Mouse (Mus musculus): ENCODE measurements around the gene Nmb. TPM values are rescaled to one million over a fixed set of nuclear protein-coding genes. Genes with fewer than 3 reads are reported as not detected.
A peak's percentile ranks its signal among the peaks of the same experiment; 100 is the strongest.

Gene Nmb
- polyA plus RNA-seq, 1 experiment from 2014 or later: 5.6 TPM

DNA sequence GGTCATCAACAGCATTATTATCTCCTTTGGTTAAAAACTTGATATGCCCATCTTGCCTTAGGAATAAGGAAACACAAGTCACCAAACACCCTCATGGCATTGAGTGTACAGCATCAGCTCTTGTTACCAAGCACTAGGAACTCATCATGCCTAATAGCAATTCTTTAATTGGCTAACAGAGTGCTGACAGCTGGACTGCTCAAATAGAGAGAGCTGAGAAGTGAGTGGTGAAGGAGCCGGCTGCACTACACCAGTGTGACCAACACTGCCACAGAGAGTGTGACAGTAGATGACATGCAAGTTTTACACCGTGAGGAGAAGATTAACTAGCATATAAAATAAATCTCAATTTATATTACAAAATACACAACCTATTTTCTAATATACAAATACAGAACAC, 18.3 kb upstream of the Nmb start:
- Histone ChIP-seq H3K4me1 (no peaks in the 10 kb centered on the region), H3K9ac (no peak overlapping the region), H3K36me3 (peaks cover 78% of the 10 kb centered on the region), H3K4me2 (no peak overlapping the region), H3K9me3 (no peaks in the 10 kb centered on the region), H3K4me3 (no peak overlapping the region), H3K27ac (no peak overlapping the region), H3K27me3 (no peaks in the 10 kb centered on the region)
- ATAC-seq (ENCODE audit: insufficient number of reproducible peaks, insufficient read depth, low FRiP score, low TSS enrichment, low read depth): no peak
- WGBS: 85% methylated on average over 2 of the region's 2 CpGs

DNA sequence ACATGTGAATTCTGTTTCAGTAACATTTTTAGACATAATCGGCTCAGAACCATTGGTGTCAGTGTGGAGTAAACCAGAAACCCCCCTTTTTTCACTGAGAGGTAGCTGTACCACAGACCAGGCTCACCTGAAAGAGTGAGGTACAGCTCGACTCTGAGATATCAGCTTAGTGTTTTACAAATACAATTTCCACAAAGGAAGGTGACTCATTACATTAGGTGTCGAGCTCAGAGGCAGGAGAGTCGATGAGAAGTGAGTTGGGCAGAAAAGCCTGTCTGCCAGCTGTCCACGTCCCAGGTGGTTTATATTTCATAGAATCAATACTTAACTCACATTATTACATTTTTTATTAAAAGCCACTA, 14.8 kb upstream of the Nmb start:
- no peak overlapping the region for H3K4me3 ChIP-seq
- ATAC-seq (ENCODE audit: insufficient number of reproducible peaks, insufficient read depth, low FRiP score, low TSS enrichment, low read depth): no peak
- no peak overlapping the region for H3K27ac ChIP-seq
- H3K9ac ChIP-seq: no peak overlapping the region
- no peak overlapping the region for H3K4me2 ChIP-seq
- H3K4me1 ChIP-seq: no peaks in the 10 kb centered on the region
- no peaks in the 10 kb centered on the region for H3K27me3 ChIP-seq
- WGBS: 88% methylated on average over 5 of the region's 5 CpGs
- H3K9me3 ChIP-seq: no peaks in the 10 kb centered on the region
- peaks cover 79% of the 10 kb centered on the region for H3K36me3 ChIP-seq

GRCm38 (mm10) chr7:80918982-80919646, 14.2 kb upstream of the Nmb start:
- no peak overlapping the region for H3K4me2 ChIP-seq
- H3K4me3 ChIP-seq: no peak overlapping the region
- H3K36me3 ChIP-seq: peaks cover 79% of the 10 kb centered on the region
- no peak overlapping the region for H3K9ac ChIP-seq
- no peaks in the 10 kb centered on the region for H3K9me3 ChIP-seq
- no peak for ATAC-seq (ENCODE audit: insufficient number of reproducible peaks, insufficient read depth, low FRiP score, low TSS enrichment, low read depth)
- H3K27ac ChIP-seq: no peak overlapping the region
- no peaks in the 10 kb centered on the region for H3K27me3 ChIP-seq
- no peaks in the 10 kb centered on the region for H3K4me1 ChIP-seq
- WGBS: 86% methylated on average over 8 of the region's 8 CpGs

GRCm38 (mm10) chr7:80917916-80918465, 13.1 kb upstream of the Nmb start:
- Histone ChIP-seq H3K4me3 (no peak overlapping the region), H3K4me1 (no peaks in the 10 kb centered on the region), H3K4me2 (no peak overlapping the region), H3K27ac (no peak overlapping the region), H3K9me3 (no peaks in the 10 kb centered on the region), H3K9ac (no peak overlapping the region), H3K27me3 (no peaks in the 10 kb centered on the region), H3K36me3 (peaks cover 81% of the 10 kb centered on the region)
- 85% methylated on average over 4 of the region's 4 CpGs for WGBS
- ATAC-seq (ENCODE audit: insufficient number of reproducible peaks, insufficient read depth, low FRiP score, low TSS enrichment, low read depth): no peak

GRCm38 (mm10) chr7:80912496-80912895, 7.6 kb upstream of the Nmb start:
- no peak overlapping the region for H3K4me2 ChIP-seq
- ATAC-seq (ENCODE audit: insufficient number of reproducible peaks, insufficient read depth, low FRiP score, low TSS enrichment, low read depth): no peak
- H3K9ac ChIP-seq: no peak overlapping the region
- peaks cover 85% of the 10 kb centered on the region for H3K36me3 ChIP-seq
- WGBS: 82% methylated on average over 8 of the region's 8 CpGs
- H3K4me1 ChIP-seq: no peaks in the 10 kb centered on the region
- no peak overlapping the region for H3K27ac ChIP-seq
- H3K4me3 ChIP-seq: no peak overlapping the region
- H3K9me3 ChIP-seq: no peaks in the 10 kb centered on the region
- no peaks in the 10 kb centered on the region for H3K27me3 ChIP-seq

DNA sequence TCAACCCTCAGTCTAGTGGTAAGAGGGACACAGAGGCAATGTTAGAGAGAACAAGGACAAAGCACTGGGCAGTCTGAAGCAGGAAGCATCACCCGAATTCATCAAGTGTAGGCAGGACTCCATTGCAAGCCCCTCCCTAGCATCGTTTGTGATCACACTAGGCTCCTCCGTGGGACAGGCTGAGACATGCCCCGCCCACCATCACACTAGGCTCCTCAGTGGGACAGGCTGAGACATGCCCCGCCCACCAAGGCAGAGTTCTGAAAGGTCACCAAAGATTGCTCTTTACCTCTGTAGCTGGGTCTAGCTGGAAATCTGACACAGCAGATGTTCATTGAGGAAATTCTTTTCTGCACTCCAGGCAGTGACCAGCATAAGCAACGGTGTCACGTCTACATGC, 6.2 kb upstream of the Nmb start:
- H3K27me3 ChIP-seq: no peaks in the 10 kb centered on the region
- WGBS: 82% methylated on average over 7 of the region's 7 CpGs
- peaks cover 81% of the 10 kb centered on the region for H3K36me3 ChIP-seq
- H3K4me3 ChIP-seq: no peak overlapping the region
- H3K4me2 ChIP-seq: no peak overlapping the region
- H3K9ac ChIP-seq: no peak overlapping the region
- no peaks in the 10 kb centered on the region for H3K9me3 ChIP-seq
- no peak overlapping the region for H3K27ac ChIP-seq
- H3K4me1 ChIP-seq: no peaks in the 10 kb centered on the region
- no peak for ATAC-seq (ENCODE audit: insufficient number of reproducible peaks, insufficient read depth, low FRiP score, low TSS enrichment, low read depth)

GRCm38 (mm10) chr7:80903625-80904422, 1.1 kb downstream of the Nmb start:
- H3K9ac ChIP-seq: peak overlapping the region; percentile 74
- 83% methylated on average over 11 of the region's 11 CpGs for WGBS
- peak overlapping the region; percentile 92 for H3K4me2 ChIP-seq
- no peak for ATAC-seq (ENCODE audit: insufficient number of reproducible peaks, insufficient read depth, low FRiP score, low TSS enrichment, low read depth)
- H3K4me1 ChIP-seq: peaks cover 24% of the 10 kb centered on the region
- no peaks in the 10 kb centered on the region for H3K27me3 ChIP-seq
- peaks cover 27% of the 10 kb centered on the region for H3K36me3 ChIP-seq
- no peaks in the 10 kb centered on the region for H3K9me3 ChIP-seq
- H3K27ac ChIP-seq: no peak overlapping the region
- H3K4me3 ChIP-seq: peak overlapping the region; percentile 53

GRCm38 (mm10) chr7:80901541-80902274, 3.2 kb downstream of the Nmb start:
- Histone ChIP-seq H3K36me3 (peaks cover 29% of the 10 kb centered on the region), H3K4me2 (peak overlapping the region; percentile 90), H3K4me3 (peak overlapping the region; percentile 82), H3K27ac (peak overlapping the region; percentile 78), H3K9ac (peak overlapping the region; percentile 83), H3K27me3 (no peaks in the 10 kb centered on the region), H3K4me1 (peaks cover 24% of the 10 kb centered on the region), H3K9me3 (no peaks in the 10 kb centered on the region)
- 31% methylated on average over 15 of the region's 15 CpGs for WGBS
- ATAC-seq (ENCODE audit: insufficient number of reproducible peaks, insufficient read depth, low FRiP score, low TSS enrichment, low read depth): no peak

DNA sequence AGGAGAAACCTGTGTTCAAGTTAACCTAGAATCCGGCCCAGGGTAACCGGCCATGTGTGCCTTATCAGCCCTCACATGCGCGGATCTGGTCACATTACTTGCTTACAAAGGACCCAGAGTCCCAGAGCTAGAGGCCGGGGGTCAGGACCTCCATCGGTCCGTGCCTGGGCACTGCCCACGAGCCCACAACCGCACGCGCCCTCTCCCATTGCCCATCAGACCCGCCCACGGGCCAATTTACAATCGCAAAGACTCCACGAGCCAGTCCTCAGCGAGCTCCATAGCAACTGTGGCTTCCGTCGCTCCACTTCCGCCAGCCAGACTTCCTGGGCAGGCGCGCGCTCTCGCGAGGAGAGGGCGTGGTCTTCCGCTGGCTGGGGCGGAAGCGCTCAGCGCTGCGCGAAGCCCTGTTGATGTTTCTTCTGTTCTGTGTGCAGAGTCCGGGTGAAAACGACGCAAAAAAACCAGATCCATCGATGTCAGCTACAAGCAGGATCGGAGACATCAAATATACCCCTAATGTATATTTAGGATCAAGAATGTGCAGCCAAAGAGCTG, 3.9 kb downstream of the Nmb start, which contains the start of gene Wdr73:
TSS of gene Wdr73 (minus strand) at position 326 of the 558 bp plus-strand sequence.
- no peaks in the 10 kb centered on the region for H3K27me3 ChIP-seq
- under 1% methylated on average over 36 of the region's 36 CpGs for WGBS
- no peaks in the 10 kb centered on the region for H3K9me3 ChIP-seq
- H3K4me3 ChIP-seq: peak within 1 kb of the TSS; percentile 82
- peaks cover 32% of the 10 kb centered on the region for H3K36me3 ChIP-seq
- peaks cover 24% of the 10 kb centered on the region for H3K4me1 ChIP-seq
- peak within 1 kb of the TSS; percentile 90 for H3K4me2 ChIP-seq
- ATAC-seq (ENCODE audit: insufficient number of reproducible peaks, insufficient read depth, low FRiP score, low TSS enrichment, low read depth): peak; percentile 81
- peak within 1 kb of the TSS; percentile 78 for H3K27ac ChIP-seq
- peak within 1 kb of the TSS; percentile 83 for H3K9ac ChIP-seq

- Histone ChIP-seq H3K27me3 (no peaks in the 10 kb centered on the region), H3K36me3 (peaks cover 56% of the 10 kb centered on the region)
- WGBS: 92% methylated on average over 4 of the region's 4 CpGs
Measured at GRCm38 (mm10) chr7:80897721-80898120, 7.2 kb downstream of the Nmb start.

DNA sequence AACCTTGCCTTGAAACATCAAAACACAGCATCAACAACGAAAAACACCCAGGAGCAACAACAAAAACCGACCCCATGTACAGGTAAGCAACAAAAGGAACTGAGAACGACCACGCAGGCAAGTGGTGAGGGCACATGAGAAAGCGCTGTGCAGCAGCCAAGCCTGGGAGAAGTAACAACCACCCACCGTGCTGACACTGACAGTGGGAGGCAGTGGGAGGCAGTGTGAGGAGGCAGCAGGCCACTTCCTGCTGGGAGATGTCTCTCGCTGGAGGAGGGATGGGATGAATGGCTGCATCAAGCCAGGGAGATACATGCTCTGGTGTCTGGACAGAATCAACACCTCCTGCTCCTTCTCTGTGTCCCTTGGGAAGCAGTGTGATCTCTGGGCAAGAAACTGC, 7.7 kb downstream of the Nmb start:
- Histone ChIP-seq H3K36me3 (peaks cover 62% of the 10 kb centered on the region), H3K9me3 (no peaks in the 10 kb centered on the region), H3K27me3 (no peaks in the 10 kb centered on the region), H3K4me1 (peaks cover 11% of the 10 kb centered on the region), H3K9ac (no peak overlapping the region), H3K4me3 (no peak overlapping the region), H3K27ac (no peak overlapping the region), H3K4me2 (no peak overlapping the region)
- WGBS: 90% methylated on average over 7 of the region's 7 CpGs
- ATAC-seq (ENCODE audit: insufficient number of reproducible peaks, insufficient read depth, low FRiP score, low TSS enrichment, low read depth): no peak

More at GRCm38 (mm10) chr7:80897721-80898120, 7.2 kb downstream of the Nmb start:
- no peak overlapping the region for H3K4me2 ChIP-seq
- H3K27ac ChIP-seq: no peak overlapping the region
- ATAC-seq (ENCODE audit: insufficient number of reproducible peaks, insufficient read depth, low FRiP score, low TSS enrichment, low read depth): no peak
- peaks cover 11% of the 10 kb centered on the region for H3K4me1 ChIP-seq
- H3K9me3 ChIP-seq: no peaks in the 10 kb centered on the region
- H3K9ac ChIP-seq: no peak overlapping the region
- no peak overlapping the region for H3K4me3 ChIP-seq
